Mouse (Mus musculus) CH12.LX (cell line): Measurements from ENCODE around the gene Mfsd5.

Source experiments
- CHD2 ChIP-seq: IDR thresholded peaks from 2 replicates; pipeline ENCODE4 v1.6.1; 2011; ENCODE audit warnings: low read length, improper control_type of control experiment
- CTCF ChIP-seq, 2 experiments: IDR thresholded peaks in 1 of 2; conservative IDR thresholded peaks in 1 of 2; 2 replicates each; pipeline ENCODE4 v1.5.1; 2011 to 2012; ENCODE audit warnings: low read depth in 2 of 2, low read length in 2 of 2, improper control_type of control experiment in 1 of 2, inconsistent platforms in 1 of 2, mild to moderate bottlenecking in 1 of 2, moderate library complexity in 1 of 2
- E2F4 ChIP-seq: IDR thresholded peaks from 2 replicates; pipeline ENCODE4 v1.6.1; 2011; ENCODE audit warnings: low read depth, low read length, improper control_type of control experiment; ENCODE audit not compliant: insufficient replicate concordance
- EP300 ChIP-seq: IDR thresholded peaks from 2 replicates; pipeline ENCODE4 v1.6.1; 2011; ENCODE audit warnings: low read length, improper control_type of control experiment
- ETS1 ChIP-seq: conservative IDR thresholded peaks from 2 replicates; pipeline ENCODE4 v1.6.1; 2012; ENCODE audit warnings: low read depth, mild to moderate bottlenecking, inconsistent platforms, low read length, improper control_type of control experiment, moderate library complexity
- KAT2A ChIP-seq: IDR thresholded peaks from 2 replicates; pipeline ENCODE4 v1.6.1; 2012; ENCODE audit warnings: low read length, improper control_type of control experiment, inconsistent platforms; ENCODE audit not compliant: insufficient replicate concordance
- MAFK ChIP-seq: IDR thresholded peaks from 2 replicates; pipeline ENCODE4 v1.6.1; 2011; ENCODE audit warnings: low read length, improper control_type of control experiment; ENCODE audit not compliant: insufficient replicate concordance
- MAZ ChIP-seq: IDR thresholded peaks from 2 replicates; pipeline ENCODE4 v1.6.1; 2012; ENCODE audit warnings: low read depth, mild to moderate bottlenecking, inconsistent platforms, low read length, improper control_type of control experiment, moderate library complexity
- MEF2A ChIP-seq: IDR thresholded peaks from 2 replicates; pipeline ENCODE4 v1.6.1; 2014; ENCODE audit warnings: low read depth, mild to moderate bottlenecking, inconsistent platforms, low read length, improper control_type of control experiment, borderline replicate concordance
- MYC ChIP-seq: IDR thresholded peaks from 2 replicates; pipeline ENCODE4 v1.6.1; 2011; ENCODE audit warnings: low read depth, mild to moderate bottlenecking, improper control_type of control experiment, low read length
- POLR2A ChIP-seq: IDR thresholded peaks from 2 replicates; pipeline ENCODE4 v1.6.1; 2011; ENCODE audit warnings: low read depth, mild to moderate bottlenecking, improper control_type of control experiment, low read length
- TBP ChIP-seq: conservative IDR thresholded peaks from 2 replicates; pipeline ENCODE4 v1.6.1; 2011; ENCODE audit warnings: low read depth, low read length, improper control_type of control experiment
- ZKSCAN1 ChIP-seq: IDR thresholded peaks from 2 replicates; pipeline ENCODE4 v1.6.1; 2012; ENCODE audit warnings: low read depth, inconsistent platforms, low read length, improper control_type of control experiment, borderline replicate concordance
- ZNF384 ChIP-seq: IDR thresholded peaks from 2 replicates; pipeline ENCODE4 v1.6.1; 2012; ENCODE audit warnings: low read depth, low read length, improper control_type of control experiment, inconsistent platforms

- TF ChIP-seq ZKSCAN1 = no peak
- no peak for TF ChIP-seq MAFK
- TF ChIP-seq CTCF (conservative IDR thresholded peaks at IDR 0.05 in 1 of 2, IDR thresholded peaks at IDR 0.05 in 1 of 2; ENCODE audit: low read depth in 2 of 2, low read length in 2 of 2) = peak in 1 of 2 experiments; percentile 13; a peak in 1 of 4 replicates
- TF ChIP-seq E2F4 = no peak
- no peak for TF ChIP-seq MYC
- no peak for TF ChIP-seq ZNF384
- no peak for TF ChIP-seq POLR2A
- no peak for TF ChIP-seq MAZ
- TF ChIP-seq ETS1 = no peak
- TF ChIP-seq CHD2 = no peak
- TF ChIP-seq MEF2A = no peak
- no peak for TF ChIP-seq EP300
- no peak for TF ChIP-seq KAT2A
- 0 out of 2 replicates have a peak, but pooled peaks have one; percentile 26 for TF ChIP-seq TBP
Observed at GRCm38 (mm10) chr15:102324654-102325473, 45.6 kb downstream of the Mfsd5 start.
